Mouse (Mus musculus): ENCODE results near the gene Slu7. TPM values are rescaled to one million over a fixed set of nuclear protein-coding genes. Genes with fewer than 3 reads are reported as not detected.

Slu7 gene
- polyA plus RNA-seq, 1 experiment from 2014 or later, result 56.9 TPM

GRCm38 (mm10) chr11:43470881-43471820 lies 37.6 kb downstream of the Slu7 start:
- WGBS, result 68% methylated on average over 6 of the region's 6 CpGs
- H3K27me3 ChIP-seq, result no peaks in the 10 kb centered on the region
- no peak overlapping the region for H3K9ac ChIP-seq
- no peak for ATAC-seq (ENCODE audit: insufficient number of reproducible peaks, low FRiP score, low TSS enrichment, low read depth)
- no peak overlapping the region for H3K27ac ChIP-seq (replicated peaks)
- peaks cover 13% of the 10 kb centered on the region for H3K4me1 ChIP-seq
- H3K9me3 ChIP-seq (replicated peaks), result no peaks in the 10 kb centered on the region
- no peak overlapping the region for H3K4me2 ChIP-seq (replicated peaks)
- H3K4me3 ChIP-seq (replicated peaks), result no peak overlapping the region
- H3K36me3 ChIP-seq, result no peaks in the 10 kb centered on the region

- Histone ChIP-seq H3K4me3 (replicated peaks) (no peak overlapping the region), H3K27ac (replicated peaks) (0 out of 2 replicates have a peak overlapping the region, but pooled peaks have one; percentile 11), H3K9me3 (replicated peaks) (no peaks in the 10 kb centered on the region), H3K4me2 (replicated peaks) (no peak overlapping the region), H3K4me1 (peaks cover 13% of the 10 kb centered on the region), H3K36me3 (no peaks in the 10 kb centered on the region), H3K27me3 (no peaks in the 10 kb centered on the region), H3K9ac (no peak overlapping the region)
- no peak for ATAC-seq (ENCODE audit: insufficient number of reproducible peaks, low FRiP score, low TSS enrichment, low read depth)
- WGBS, result 38% methylated on average over 1 of the region's 1 CpGs
Measured at GRCm38 (mm10) chr11:43473115-43473514, 39.6 kb downstream of the Slu7 start.

GRCm38 (mm10) chr11:43473635-43474224 lies 40.2 kb downstream of the Slu7 start:
- ATAC-seq (ENCODE audit: insufficient number of reproducible peaks, low FRiP score, low TSS enrichment, low read depth), result no peak
- Histone ChIP-seq H3K4me1 (peaks cover 14% of the 10 kb centered on the region), H3K4me2 (replicated peaks) (peak overlapping the region; percentile 59), H3K27me3 (no peaks in the 10 kb centered on the region), H3K9me3 (replicated peaks) (no peaks in the 10 kb centered on the region), H3K4me3 (replicated peaks) (peak overlapping the region; percentile 39), H3K9ac (no peak overlapping the region; the same call in 1 of the 2 replicates), H3K36me3 (no peaks in the 10 kb centered on the region), H3K27ac (replicated peaks) (no peak overlapping the region; the same call in 1 of the 2 replicates)
- WGBS, result 44% methylated on average over 15 of the region's 15 CpGs

GRCm38 (mm10) chr11:43474225-43474774 lies 40.8 kb downstream of the Slu7 start, which contains the start of gene C1qtnf2:
Gene C1qtnf2, plus strand, starts transcription at chr11:43474276.
- H3K9me3 ChIP-seq (replicated peaks), result no peaks in the 10 kb centered on the region
- H3K27ac ChIP-seq (replicated peaks), result peak within 1 kb of the TSS; percentile 11; the same call in 1 of the 2 replicates
- 0 out of 2 replicates have a peak, but pooled peaks have one; percentile 51 for ATAC-seq (ENCODE audit: insufficient number of reproducible peaks, low FRiP score, low TSS enrichment, low read depth)
- peaks cover 19% of the 10 kb centered on the region for H3K4me1 ChIP-seq
- no peaks in the 10 kb centered on the region for H3K27me3 ChIP-seq
- peak within 1 kb of the TSS; percentile 18; the same call in 1 of the 2 replicates for H3K9ac ChIP-seq
- 4% methylated on average over 24 of the region's 24 CpGs for WGBS
- H3K36me3 ChIP-seq, result no peaks in the 10 kb centered on the region
- peak within 1 kb of the TSS; percentile 39 for H3K4me3 ChIP-seq (replicated peaks)
- peak within 1 kb of the TSS; percentile 59 for H3K4me2 ChIP-seq (replicated peaks)

- no peaks in the 10 kb centered on the region for H3K27me3 ChIP-seq
- no peak overlapping the region for H3K4me3 ChIP-seq (replicated peaks)
- H3K9me3 ChIP-seq (replicated peaks), result no peaks in the 10 kb centered on the region
- no peak overlapping the region for H3K4me2 ChIP-seq (replicated peaks)
- ATAC-seq (ENCODE audit: insufficient number of reproducible peaks, low FRiP score, low TSS enrichment, low read depth), result no peak; the same call in 1 of the 2 replicates
- H3K9ac ChIP-seq, result no peak overlapping the region
- no peaks in the 10 kb centered on the region for H3K36me3 ChIP-seq
- H3K27ac ChIP-seq (replicated peaks), result peak overlapping the region; percentile 83
- 58% methylated on average over 3 of the region's 3 CpGs for WGBS
- H3K4me1 ChIP-seq, result peaks cover 56% of the 10 kb centered on the region
Measured at GRCm38 (mm10) chr11:43479376-43479775, 45.8 kb downstream of the Slu7 start.

GRCm38 (mm10) chr11:43480561-43480960 lies 47.0 kb downstream of the Slu7 start:
- Histone ChIP-seq H3K9me3 (replicated peaks) (no peaks in the 10 kb centered on the region), H3K4me2 (replicated peaks) (0 out of 2 replicates have a peak overlapping the region, but pooled peaks have one; percentile 4), H3K9ac (no peak overlapping the region), H3K4me3 (replicated peaks) (no peak overlapping the region), H3K4me1 (peaks cover 53% of the 10 kb centered on the region), H3K36me3 (no peaks in the 10 kb centered on the region), H3K27me3 (no peaks in the 10 kb centered on the region), H3K27ac (replicated peaks) (peak overlapping the region; percentile 83)
- no peak for ATAC-seq (ENCODE audit: insufficient number of reproducible peaks, low FRiP score, low TSS enrichment, low read depth)
- WGBS, result 23% methylated on average over 5 of the region's 5 CpGs

- Histone ChIP-seq H3K36me3 (no peaks in the 10 kb centered on the region), H3K4me2 (replicated peaks) (no peak overlapping the region), H3K9ac (no peak overlapping the region), H3K9me3 (replicated peaks) (no peaks in the 10 kb centered on the region), H3K4me3 (replicated peaks) (no peak overlapping the region), H3K27me3 (no peaks in the 10 kb centered on the region), H3K4me1 (peaks cover 53% of the 10 kb centered on the region), H3K27ac (replicated peaks) (peak overlapping the region; percentile 88)
- 47% methylated on average over 3 of the region's 3 CpGs for WGBS
- no peak for ATAC-seq (ENCODE audit: insufficient number of reproducible peaks, low FRiP score, low TSS enrichment, low read depth)
Measured at GRCm38 (mm10) chr11:43481672-43482522, 48.4 kb downstream of the Slu7 start.

- H3K9me3 ChIP-seq (replicated peaks), result no peaks in the 10 kb centered on the region
- peak; percentile 55 for ATAC-seq (ENCODE audit: insufficient number of reproducible peaks, low FRiP score, low TSS enrichment, low read depth)
- no peaks in the 10 kb centered on the region for H3K36me3 ChIP-seq
- H3K4me3 ChIP-seq (replicated peaks), result no peak overlapping the region
- 35% methylated on average over 6 of the region's 6 CpGs for WGBS
- no peak overlapping the region for H3K4me2 ChIP-seq (replicated peaks)
- H3K4me1 ChIP-seq, result peaks cover 53% of the 10 kb centered on the region
- H3K27ac ChIP-seq (replicated peaks), result peak overlapping the region; percentile 88
- no peaks in the 10 kb centered on the region for H3K27me3 ChIP-seq
- H3K9ac ChIP-seq, result no peak overlapping the region
Measured at GRCm38 (mm10) chr11:43483122-43483792, 49.7 kb downstream of the Slu7 start.

GRCm38 (mm10) chr11:43484057-43484456 lies 50.5 kb downstream of the Slu7 start:
- 74% methylated on average over 4 of the region's 4 CpGs for WGBS
- H3K27me3 ChIP-seq, result no peaks in the 10 kb centered on the region
- no peak overlapping the region for H3K9ac ChIP-seq
- no peak overlapping the region for H3K4me2 ChIP-seq (replicated peaks)
- no peak for ATAC-seq (ENCODE audit: insufficient number of reproducible peaks, low FRiP score, low TSS enrichment, low read depth)
- no peaks in the 10 kb centered on the region for H3K36me3 ChIP-seq
- H3K9me3 ChIP-seq (replicated peaks), result no peaks in the 10 kb centered on the region
- H3K4me3 ChIP-seq (replicated peaks), result no peak overlapping the region
- H3K27ac ChIP-seq (replicated peaks), result peak overlapping the region; percentile 88
- H3K4me1 ChIP-seq, result peaks cover 49% of the 10 kb centered on the region

GRCm38 (mm10) chr11:43484652-43485051 lies 51.1 kb downstream of the Slu7 start:
- Histone ChIP-seq H3K27me3 (no peaks in the 10 kb centered on the region), H3K9me3 (replicated peaks) (no peaks in the 10 kb centered on the region), H3K4me1 (peaks cover 43% of the 10 kb centered on the region), H3K36me3 (no peaks in the 10 kb centered on the region), H3K4me2 (replicated peaks) (no peak overlapping the region), H3K4me3 (replicated peaks) (no peak overlapping the region), H3K27ac (replicated peaks) (peak overlapping the region; percentile 88; the same call in 1 of the 2 replicates), H3K9ac (no peak overlapping the region)
- ATAC-seq (ENCODE audit: insufficient number of reproducible peaks, low FRiP score, low TSS enrichment, low read depth), result no peak
- WGBS, result 49% methylated on average over 11 of the region's 11 CpGs

Data from embryonic facial prominence, embryonic 15.5 days (tissue).